Mouse (Mus musculus) kidney, embryonic 14.5 days (tissue): ENCODE data around the gene Aldh1l1. TPM values are rescaled to one million over a fixed set of nuclear protein-coding genes. Genes with fewer than 3 reads are reported as not detected.

Source experiments
- ATAC-seq: fragments of 200-750 bp; cut with Nextera tagmentation; 2 replicates; pipeline ENCODE4 v1.8.0; 2017; ENCODE audit warnings: moderate number of reproducible peaks, mild to moderate bottlenecking, moderate TSS enrichment, moderate library complexity; ENCODE audit not compliant: low FRiP score, low TSS enrichment
- H3K27ac ChIP-seq: fragments of 300-500 bp; sonication (generic); 2 replicates; pipeline ENCODE4 v1.5.1; 2014; ENCODE audit warnings: low read depth, mild to moderate bottlenecking, low read length, moderate library complexity, mixed read lengths
- H3K27me3 ChIP-seq: fragments of 300-500 bp; sonication (generic); 2 replicates; pipeline ENCODE4 v1.6.1; 2014; ENCODE audit warnings: mild to moderate bottlenecking, low read length; ENCODE audit not compliant: control insufficient read depth, insufficient read depth
- H3K36me3 ChIP-seq: fragments of 300-500 bp; sonication (generic); 2 replicates; pipeline ENCODE4 v1.6.1; 2014; ENCODE audit warnings: low read length, mixed read lengths; ENCODE audit not compliant: control insufficient read depth, insufficient read depth
- H3K4me1 ChIP-seq: fragments of 300-500 bp; sonication (generic); 2 replicates; pipeline ENCODE4 v1.6.1; 2014; ENCODE audit warnings: low read length, mixed read lengths; ENCODE audit not compliant: control insufficient read depth, insufficient read depth
- H3K4me2 ChIP-seq: fragments of 300-500 bp; sonication (generic); replicated peaks from 2 replicates; pipeline ENCODE4 v1.6.1; 2014; ENCODE audit warnings: low read depth, mild to moderate bottlenecking, low read length
- H3K4me3 ChIP-seq: fragments of 300-500 bp; sonication (generic); 2 replicates; pipeline ENCODE4 v1.5.1; 2014; ENCODE audit warnings: mild to moderate bottlenecking, low read length
- H3K9ac ChIP-seq: fragments of 300-500 bp; sonication (generic); 2 replicates; pipeline ENCODE4 v1.6.1; 2014; ENCODE audit warnings: low read depth, mild to moderate bottlenecking, low read length, moderate library complexity
- H3K9me3 ChIP-seq: fragments of 300-500 bp; sonication (generic); 2 replicates; pipeline ENCODE4 v1.6.1; 2016; ENCODE audit warnings: low read length; ENCODE audit not compliant: control insufficient read depth
- WGBS: fragments of 180-500 bp; shearing (Covaris S2); extraction: QIAGEN DNeasy Blood & Tissue Kit; methylation state at CpG from one replicate; pipeline ENCODE4 v1.1.7; 2014; 5-methylcytosine and 5-hydroxymethylcytosine counted together
- polyA plus RNA-seq: library from polyadenylated mRNA; unstranded; fragments of >200 nt; fragmentation: Nextera tagmentation; extraction: Ambion mirVana; gene quantifications from 2 replicates; pipeline ENCODE4 v1.2.1, GENCODE M21; 2014

Gene Aldh1l1
- polyA plus RNA-seq, 1 experiment from 2014 or later = 2.9 TPM

DNA sequence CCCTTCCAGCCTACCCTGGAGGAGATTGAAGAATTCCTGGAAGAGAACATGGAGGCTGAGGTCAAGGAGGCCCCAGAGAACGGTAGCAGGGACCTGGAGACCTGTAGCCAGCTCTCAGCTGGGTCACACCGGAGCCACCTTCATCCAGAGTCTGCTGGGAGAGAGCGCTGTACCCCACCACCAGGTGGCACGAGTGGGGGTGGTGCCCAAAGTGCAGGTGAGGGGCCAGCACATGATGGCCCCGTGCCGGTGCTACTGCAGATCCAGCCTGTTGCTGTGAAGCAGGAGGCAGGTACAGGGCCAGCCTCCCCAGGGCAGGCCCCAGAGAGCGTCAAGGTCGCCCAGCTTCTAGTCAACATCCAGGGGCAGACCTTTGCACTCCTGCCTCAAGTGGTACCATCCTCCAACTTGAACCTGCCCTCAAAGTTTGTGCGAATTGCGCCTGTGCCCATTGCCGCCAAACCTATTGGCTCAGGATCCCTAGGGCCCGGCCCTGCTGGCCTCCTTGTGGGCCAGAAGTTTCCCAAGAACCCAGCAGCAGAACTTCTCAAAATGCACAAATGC, 19.3 kb upstream of the Aldh1l1 start:
- WGBS = 93% methylated on average over 12 of the region's 12 CpGs

DNA sequence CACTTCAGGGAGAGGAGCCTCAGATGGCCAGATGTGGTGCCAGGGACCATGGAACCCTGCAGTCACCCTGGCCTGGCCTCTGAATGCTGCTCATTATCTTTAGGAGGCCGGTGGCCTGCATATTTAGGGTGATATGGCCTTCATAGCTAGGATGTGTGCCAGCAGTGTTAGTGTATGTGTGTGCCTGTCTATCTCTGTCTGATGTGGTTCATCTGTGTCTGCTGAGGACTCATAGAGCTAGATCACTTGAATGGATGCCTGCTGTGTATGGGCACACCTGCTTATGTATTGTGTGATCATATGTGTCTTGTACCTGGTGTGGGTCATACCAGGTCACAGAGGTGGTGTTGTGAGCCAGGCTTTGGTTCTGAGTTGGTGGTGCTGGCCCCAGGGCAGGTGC, 18.0 kb upstream of the Aldh1l1 start:
- Histone ChIP-seq H3K4me1 (0 out of 2 replicates have a peak, but pooled peaks cover 4% of the 10 kb centered on the region), H3K27me3 (no peaks in the 10 kb centered on the region), H3K36me3 (no peaks in the 10 kb centered on the region), H3K4me2 (no peak overlapping the region), H3K9ac (no peak overlapping the region), H3K4me3 (no peak overlapping the region), H3K9me3 (no peaks in the 10 kb centered on the region), H3K27ac (no peak overlapping the region)
- no peak for ATAC-seq
- 82% methylated on average over 1 of the region's 1 CpGs for WGBS

More for the DNA sequence above, 19.3 kb upstream of the Aldh1l1 start:
- no peak overlapping the region for H3K4me2 ChIP-seq
- no peak overlapping the region for H3K27ac ChIP-seq
- ATAC-seq = no peak
- no peak overlapping the region for H3K4me3 ChIP-seq
- H3K9ac ChIP-seq = no peak overlapping the region
- H3K27me3 ChIP-seq = 0 out of 2 replicates have a peak, but pooled peaks cover 6% of the 10 kb centered on the region
- no peaks in the 10 kb centered on the region for H3K9me3 ChIP-seq
- no peaks in the 10 kb centered on the region for H3K36me3 ChIP-seq
- 0 out of 2 replicates have a peak, but pooled peaks cover 9% of the 10 kb centered on the region for H3K4me1 ChIP-seq

DNA sequence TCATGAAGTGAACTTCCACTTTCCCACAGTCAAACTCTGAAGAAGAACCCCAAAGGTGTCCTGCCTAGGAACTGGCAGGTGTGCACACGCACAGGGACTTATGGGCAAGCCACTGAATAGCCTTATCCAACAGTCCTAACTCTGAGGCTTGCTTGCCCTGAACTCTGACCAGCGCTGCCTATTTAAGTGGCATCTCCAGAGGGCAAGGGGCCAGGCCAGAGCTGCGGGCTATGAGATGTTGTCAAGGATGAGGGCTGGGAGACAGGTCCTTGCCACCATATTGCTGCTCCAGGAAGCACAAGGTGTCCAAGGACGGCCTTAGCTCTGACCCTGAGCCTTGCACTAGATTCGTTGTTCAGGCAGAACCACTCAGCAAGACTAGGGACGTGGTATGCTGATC, 17.2 kb upstream of the Aldh1l1 start:
- no peak overlapping the region for H3K9ac ChIP-seq
- H3K4me2 ChIP-seq = no peak overlapping the region
- H3K27me3 ChIP-seq = no peaks in the 10 kb centered on the region
- ATAC-seq = no peak
- H3K4me3 ChIP-seq = no peak overlapping the region
- H3K27ac ChIP-seq = no peak overlapping the region
- H3K4me1 ChIP-seq = no peaks in the 10 kb centered on the region
- H3K9me3 ChIP-seq = no peaks in the 10 kb centered on the region
- 88% methylated on average over 6 of the region's 6 CpGs for WGBS
- no peaks in the 10 kb centered on the region for H3K36me3 ChIP-seq

DNA sequence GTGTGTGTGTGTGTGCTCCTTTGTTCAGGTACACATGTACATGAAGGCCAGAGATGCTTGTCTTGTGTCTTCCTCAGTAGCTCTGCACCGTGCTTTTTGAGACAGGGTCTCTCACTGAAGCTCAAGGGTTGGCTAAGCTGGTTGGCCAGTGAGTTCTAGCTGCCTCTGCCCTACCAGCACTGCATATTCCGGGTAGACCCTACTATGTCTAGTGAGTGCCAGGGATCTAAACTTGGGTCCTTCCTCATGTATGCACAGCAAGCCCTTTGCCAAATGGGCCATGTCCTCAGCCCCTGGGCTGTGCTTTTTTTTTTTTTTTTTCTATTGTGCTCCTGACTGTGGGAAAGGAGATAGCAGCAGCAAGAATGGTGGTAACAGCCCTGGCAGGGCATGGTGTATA, 16.0 kb upstream of the Aldh1l1 start:
- Histone ChIP-seq H3K4me1 (no peaks in the 10 kb centered on the region), H3K9me3 (no peaks in the 10 kb centered on the region), H3K4me2 (no peak overlapping the region), H3K27ac (no peak overlapping the region), H3K27me3 (no peaks in the 10 kb centered on the region), H3K4me3 (no peak overlapping the region), H3K9ac (no peak overlapping the region), H3K36me3 (no peaks in the 10 kb centered on the region)
- no peak for ATAC-seq
- WGBS = 92% methylated on average over 2 of the region's 2 CpGs

DNA sequence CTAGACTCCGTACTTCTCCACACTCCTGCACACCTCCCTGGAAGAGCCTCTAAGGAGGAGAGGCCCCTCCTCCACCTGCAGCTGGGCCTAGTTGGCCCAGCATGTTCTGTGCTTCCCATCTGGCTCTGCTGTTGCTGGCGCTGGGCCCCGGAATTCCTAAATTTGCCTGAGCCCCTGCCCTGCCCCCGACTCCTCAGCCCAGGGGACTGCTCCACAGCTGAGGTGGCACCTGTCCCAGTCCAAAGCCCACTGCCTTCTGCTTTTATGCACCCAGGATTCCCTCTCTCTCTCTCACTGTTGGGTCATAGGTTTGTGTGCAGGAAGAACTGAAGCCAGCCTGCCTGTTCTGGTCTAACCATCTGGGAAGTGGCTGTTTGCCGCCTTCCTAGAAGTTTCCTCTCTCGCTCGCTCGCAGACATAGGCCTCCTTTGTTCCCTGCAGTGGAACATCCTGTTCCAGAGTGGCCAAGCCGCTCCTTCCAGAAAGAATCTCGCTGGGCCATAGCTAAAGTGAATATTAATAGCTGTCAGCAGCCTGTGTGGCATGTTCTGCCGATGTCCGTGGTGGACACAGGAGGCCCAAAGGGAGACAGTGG, 15.2 kb upstream of the Aldh1l1 start:
- H3K9me3 ChIP-seq = no peaks in the 10 kb centered on the region
- no peaks in the 10 kb centered on the region for H3K36me3 ChIP-seq
- H3K27me3 ChIP-seq = no peaks in the 10 kb centered on the region
- 63% methylated on average over 12 of the region's 12 CpGs for WGBS
- no peak overlapping the region for H3K9ac ChIP-seq
- no peak overlapping the region for H3K4me3 ChIP-seq
- no peak overlapping the region for H3K4me2 ChIP-seq
- peak overlapping the region; percentile 30; the same call in 1 of the 2 replicates for H3K27ac ChIP-seq
- no peak for ATAC-seq
- H3K4me1 ChIP-seq = no peaks in the 10 kb centered on the region

DNA sequence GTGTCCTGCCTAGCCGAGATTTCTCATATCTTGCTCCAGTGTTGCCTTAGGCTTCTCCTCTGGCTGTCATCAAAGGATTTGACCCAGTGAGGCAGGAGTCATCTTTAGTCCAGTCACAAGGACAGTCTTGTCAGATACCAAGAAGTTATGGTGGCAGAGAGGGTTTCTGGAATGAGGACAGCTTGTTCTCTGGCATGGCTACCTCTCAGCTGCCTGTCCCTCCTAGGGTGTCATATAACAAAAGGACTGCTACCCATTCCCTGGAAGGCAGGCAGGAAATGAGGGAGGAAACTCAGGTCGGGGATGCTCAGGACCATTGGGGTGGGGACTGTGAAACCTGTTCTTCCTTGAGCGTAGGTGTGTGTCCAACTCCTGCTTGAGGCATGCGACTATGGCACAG, 14.1 kb upstream of the Aldh1l1 start:
- 54% methylated on average over 4 of the region's 4 CpGs for WGBS
- H3K4me1 ChIP-seq = no peaks in the 10 kb centered on the region
- H3K4me2 ChIP-seq = no peak overlapping the region
- H3K27me3 ChIP-seq = no peaks in the 10 kb centered on the region
- H3K4me3 ChIP-seq = no peak overlapping the region
- no peaks in the 10 kb centered on the region for H3K9me3 ChIP-seq
- ATAC-seq = no peak
- H3K36me3 ChIP-seq = no peaks in the 10 kb centered on the region
- H3K27ac ChIP-seq = no peak overlapping the region
- no peak overlapping the region for H3K9ac ChIP-seq

DNA sequence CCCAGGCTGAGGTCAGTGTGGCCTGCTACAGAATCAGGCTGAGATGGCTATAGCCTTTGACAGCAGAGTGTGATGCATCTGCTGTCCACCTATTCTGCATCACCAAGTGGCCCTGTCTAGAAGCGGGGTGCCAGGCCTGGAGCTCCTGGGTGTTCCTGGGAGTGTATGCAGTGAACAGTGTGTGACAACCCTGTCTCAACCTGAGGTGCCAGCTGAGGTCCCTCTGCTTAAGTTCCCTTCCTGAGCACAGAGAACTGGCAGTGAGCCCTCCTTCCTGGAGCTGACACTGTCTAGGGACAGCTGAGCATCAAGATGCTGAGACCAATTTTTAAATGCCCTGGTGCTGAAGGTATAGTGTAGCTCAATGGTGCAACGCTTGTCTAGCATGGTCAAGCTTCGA, 13.5 kb upstream of the Aldh1l1 start:
- H3K36me3 ChIP-seq = no peaks in the 10 kb centered on the region
- H3K4me1 ChIP-seq = no peaks in the 10 kb centered on the region
- H3K4me2 ChIP-seq = no peak overlapping the region
- no peak overlapping the region for H3K4me3 ChIP-seq
- H3K9me3 ChIP-seq = no peaks in the 10 kb centered on the region
- 85% methylated on average over 3 of the region's 3 CpGs for WGBS
- H3K27ac ChIP-seq = no peak overlapping the region
- no peak overlapping the region for H3K9ac ChIP-seq
- ATAC-seq = no peak
- no peaks in the 10 kb centered on the region for H3K27me3 ChIP-seq

DNA sequence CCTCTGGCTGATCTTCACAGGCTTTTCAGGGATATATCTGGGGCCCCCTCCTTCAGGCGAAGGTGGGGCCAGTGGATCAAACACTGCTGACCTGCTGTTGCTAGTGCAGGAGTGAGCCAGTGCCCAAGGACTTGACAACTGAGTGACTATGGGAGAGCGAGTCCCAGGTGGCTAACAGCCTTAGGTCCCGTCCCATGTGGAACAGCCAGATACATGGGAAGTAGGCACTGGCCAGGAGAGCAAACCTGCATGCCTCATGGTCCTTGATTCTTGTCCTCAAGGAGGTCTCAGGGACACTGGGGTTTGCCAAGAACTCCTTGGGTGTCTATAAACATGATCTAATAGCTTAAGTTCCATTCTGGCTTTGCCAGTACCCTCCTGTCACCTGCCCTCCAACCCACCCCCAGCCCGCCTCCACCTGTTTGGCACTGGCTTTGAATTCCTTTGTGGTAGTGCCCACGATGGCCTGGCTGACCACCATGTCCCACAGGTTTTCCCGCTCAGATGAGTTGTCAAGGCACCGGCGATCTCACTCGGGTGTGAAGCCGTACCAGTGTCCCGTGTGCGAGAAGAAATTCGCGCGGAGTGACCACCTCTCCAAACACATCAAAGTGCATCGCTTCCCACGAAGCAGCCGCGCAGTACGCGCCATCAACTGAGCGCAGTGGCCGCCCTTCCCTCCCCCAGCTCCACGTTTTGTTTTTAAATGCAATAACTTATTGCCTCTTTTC, 12.4 kb upstream of the Aldh1l1 start:
- Histone ChIP-seq H3K4me2 (no peak overlapping the region), H3K4me1 (no peaks in the 10 kb centered on the region)
- WGBS = 95% methylated on average over 24 of the region's 24 CpGs

DNA sequence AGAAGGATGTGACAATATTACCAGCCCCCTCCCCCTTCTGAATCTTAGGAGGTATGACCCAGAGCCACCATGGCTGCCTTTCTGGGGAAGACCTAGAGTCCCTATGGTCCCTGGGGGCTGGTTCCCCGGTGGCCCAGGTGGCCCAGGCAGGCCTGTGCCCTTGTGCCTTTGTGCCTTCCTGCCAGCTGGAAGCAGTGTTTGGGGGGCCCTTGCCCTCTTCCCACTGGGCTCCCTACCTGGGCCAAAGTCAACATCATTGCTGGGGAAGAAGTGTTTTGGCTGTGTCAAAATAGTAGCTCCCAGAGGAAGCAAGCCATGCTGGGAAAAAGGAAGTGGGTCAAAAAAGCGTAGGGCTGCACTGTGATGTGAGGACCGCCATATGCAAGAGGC, 11.9 kb upstream of the Aldh1l1 start:
- ATAC-seq = no peak
- H3K27ac ChIP-seq = no peak overlapping the region
- H3K4me3 ChIP-seq = no peak overlapping the region
- no peaks in the 10 kb centered on the region for H3K9me3 ChIP-seq
- no peak overlapping the region for H3K9ac ChIP-seq
- 78% methylated on average over 3 of the region's 3 CpGs for WGBS
- no peaks in the 10 kb centered on the region for H3K36me3 ChIP-seq
- no peaks in the 10 kb centered on the region for H3K27me3 ChIP-seq
- no peaks in the 10 kb centered on the region for H3K4me1 ChIP-seq
- H3K4me2 ChIP-seq = no peak overlapping the region

More for the DNA sequence above, 12.4 kb upstream of the Aldh1l1 start:
- Histone ChIP-seq H3K9ac (no peak overlapping the region), H3K27ac (no peak overlapping the region), H3K27me3 (no peaks in the 10 kb centered on the region), H3K9me3 (no peaks in the 10 kb centered on the region), H3K4me3 (no peak overlapping the region), H3K36me3 (no peaks in the 10 kb centered on the region)
- no peak for ATAC-seq
